Mouse (Mus musculus) stomach, postnatal 0 days (tissue): Measurements from ENCODE around the gene Ces5a.

ENCODE experiments used
- CTCF ChIP-seq: IDR thresholded peaks from 2 replicates; pipeline ENCODE4 v1.5.1; 2016; ENCODE audit warnings: antibody characterized with exemption, low read depth, mild to moderate bottlenecking, moderate library complexity
- EP300 ChIP-seq: optimal IDR thresholded peaks from 2 replicates; pipeline ENCODE3; 2016; ENCODE audit warnings: antibody characterized with exemption

- TF ChIP-seq CTCF (no peak), EP300 (no peak)
Observed at GRCm38 (mm10) chr8:93488743-93489142, 46.9 kb downstream of the Ces5a start.
